Mouse (Mus musculus): ENCODE results near the gene Man2a1.
A peak's percentile ranks its signal among the peaks of the same experiment; 100 is the strongest.

Gene Man2a1

DNA sequence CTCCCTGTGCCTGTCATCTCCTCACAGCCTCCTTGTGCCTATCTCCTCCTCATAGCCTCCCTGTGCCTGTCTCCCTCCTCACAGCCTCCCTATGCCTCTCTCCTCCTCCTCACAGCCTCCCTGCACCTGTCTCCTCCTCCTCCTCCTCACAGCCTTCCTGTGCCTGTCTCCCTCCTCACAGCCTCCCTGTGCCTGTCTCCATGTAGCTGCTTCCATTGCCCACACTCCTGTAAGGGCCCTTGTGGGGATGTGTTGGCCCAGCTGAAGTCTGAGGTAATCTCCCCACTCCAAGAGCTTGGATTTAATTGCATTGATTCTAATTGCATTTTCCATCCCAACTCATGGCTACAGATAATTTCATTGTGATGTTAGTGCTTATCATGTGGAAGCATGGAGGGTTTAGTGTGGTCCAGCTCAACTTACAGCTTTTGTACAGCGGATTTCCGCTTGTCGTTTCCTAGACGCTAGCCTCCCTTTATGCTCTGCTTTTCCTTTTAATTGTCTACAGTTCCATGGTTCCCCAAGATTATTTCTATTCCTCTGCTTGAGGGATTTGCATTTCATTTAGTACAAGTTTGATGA, 103.2 kb downstream of the Man2a1 start:
- no peak for DNase-seq (ENCODE audit: low spot score)

GRCm38 (mm10) chr17:64707529-64707928, 107.0 kb downstream of the Man2a1 start:
- no peak for DNase-seq (ENCODE audit: low spot score)

DNA sequence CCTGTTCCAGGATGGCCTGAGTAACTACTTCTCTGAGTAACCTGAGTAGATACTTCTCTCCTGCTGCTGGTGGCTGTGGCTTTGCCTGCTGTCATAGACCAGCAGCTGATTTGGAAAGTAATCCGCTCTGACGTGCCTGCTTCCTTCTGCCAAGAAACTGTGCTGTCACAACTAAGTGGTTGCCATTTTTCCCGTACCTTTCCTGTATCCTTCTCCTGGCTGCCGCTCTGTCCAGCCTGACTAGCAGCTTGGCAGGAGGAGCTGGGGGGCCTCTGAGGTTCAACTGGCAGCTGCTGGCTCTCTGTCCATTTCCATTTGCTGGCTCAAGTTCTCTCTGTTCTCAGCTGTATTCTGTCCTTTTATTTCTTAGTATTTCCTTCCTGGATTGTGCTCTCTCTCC, 115.8 kb downstream of the Man2a1 start:
- DNase-seq (ENCODE audit: low spot score) = peak; percentile 84

DNA sequence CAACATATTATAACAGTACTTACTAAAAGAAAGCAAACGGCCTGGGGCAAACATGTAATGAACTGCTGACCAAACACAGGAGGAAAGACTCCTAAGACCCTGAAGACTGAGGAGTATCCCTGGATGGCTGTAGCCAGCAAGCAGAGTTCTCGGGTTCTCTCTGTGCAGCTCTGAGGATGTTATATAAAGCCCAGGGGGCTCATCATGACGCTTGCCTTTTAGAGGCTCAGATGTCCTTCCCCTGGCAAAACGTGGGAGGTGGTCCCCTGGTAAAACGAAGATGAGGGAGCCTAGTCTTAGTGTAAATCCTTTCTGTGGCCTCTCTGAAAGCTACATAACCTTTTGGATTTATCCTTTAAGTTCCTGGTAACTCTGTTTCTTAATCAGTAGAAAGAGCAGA, 119.2 kb downstream of the Man2a1 start:
- no peak for DNase-seq (ENCODE audit: low spot score)

DNA sequence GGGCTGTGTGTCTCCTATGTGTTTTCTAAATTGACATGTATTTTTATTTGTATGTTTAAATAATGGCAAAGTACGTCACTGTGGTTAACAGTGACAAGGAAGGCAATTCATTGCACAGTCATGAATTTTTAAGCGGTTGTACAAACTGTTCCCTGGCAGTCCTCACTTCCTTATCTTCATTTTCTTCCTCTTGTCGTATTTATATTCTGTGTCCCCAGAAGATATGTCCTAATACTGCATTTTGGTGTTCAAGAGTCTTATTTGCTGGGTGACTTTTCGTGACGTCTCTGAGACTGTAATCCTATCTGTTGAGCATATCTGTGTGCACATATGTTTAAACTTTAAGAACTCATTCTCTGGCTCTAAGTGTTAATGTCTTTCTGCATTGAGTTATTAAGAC, 120.6 kb downstream of the Man2a1 start:
- DNase-seq (ENCODE audit: low spot score) = no peak

DNA sequence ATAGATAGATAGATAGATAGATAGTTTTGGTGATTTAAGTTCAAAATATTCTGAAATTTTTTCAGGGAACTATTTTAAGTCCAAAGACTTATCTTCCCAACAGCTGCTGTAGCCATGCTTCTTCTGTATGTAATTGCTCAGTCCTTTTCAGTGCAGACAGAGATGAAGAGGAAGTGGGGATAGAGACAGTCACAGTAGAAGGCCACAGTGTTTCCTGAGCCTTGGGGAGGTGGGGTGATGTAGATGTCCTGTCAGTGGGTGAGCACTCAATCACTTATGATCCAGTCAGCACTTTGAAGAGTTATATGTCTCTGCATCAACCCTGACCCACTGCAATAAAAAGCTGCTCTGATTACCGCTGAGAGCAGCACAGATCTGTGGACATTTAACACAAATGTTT, 122.6 kb downstream of the Man2a1 start:
- no peak for DNase-seq (ENCODE audit: low spot score)

DNA sequence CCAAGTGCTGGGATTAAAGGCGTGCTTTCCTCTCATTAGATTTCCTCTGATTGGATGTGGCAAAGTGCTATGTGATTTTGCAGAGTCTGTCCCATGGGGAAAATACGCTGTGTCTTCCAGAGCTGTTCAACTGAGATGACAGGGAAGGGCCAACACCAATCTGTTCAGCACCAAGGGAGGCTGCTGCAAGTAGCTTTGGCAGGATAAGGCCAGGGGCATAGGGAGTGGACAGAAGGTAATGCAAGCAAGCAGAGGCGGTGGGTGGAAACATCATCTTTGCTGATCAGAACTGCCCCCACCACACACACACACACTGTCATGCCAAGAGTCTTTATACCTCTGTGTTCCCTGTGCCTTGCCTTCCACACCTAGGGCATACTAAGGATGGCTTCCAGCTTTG, 124.7 kb downstream of the Man2a1 start:
- no peak for DNase-seq (ENCODE audit: low spot score)

DNA sequence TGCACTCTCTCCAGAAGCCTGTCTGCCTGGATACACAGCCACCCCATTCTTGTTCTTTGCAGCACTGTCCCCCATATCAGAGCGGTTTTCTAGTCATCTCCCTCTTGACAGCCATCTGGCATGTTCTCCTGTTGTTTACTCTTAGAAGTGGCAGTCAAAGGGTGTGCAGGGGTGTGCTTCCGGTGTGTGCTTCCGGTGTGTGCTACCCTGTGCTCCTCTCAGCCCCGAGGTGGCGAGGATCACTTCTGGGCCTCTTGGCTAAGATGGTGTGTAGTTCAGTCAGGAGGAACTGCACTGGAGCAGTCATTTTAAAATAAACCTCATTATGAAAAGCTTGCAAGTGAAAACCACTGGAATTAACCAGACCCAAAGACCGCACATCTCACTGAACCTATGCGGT, 125.5 kb downstream of the Man2a1 start:
- DNase-seq (ENCODE audit: low spot score) = no peak

GRCm38 (mm10) chr17:64735492-64735891, 135.0 kb downstream of the Man2a1 start:
- no peak for DNase-seq (ENCODE audit: low spot score)

GRCm38 (mm10) chr17:64737918-64738317, 137.4 kb downstream of the Man2a1 start:
- DNase-seq (ENCODE audit: low spot score) = no peak

- DNase-seq (ENCODE audit: low spot score) = no peak
These were observed 138.6 kb downstream of the Man2a1 start for GRCm38 (mm10) chr17:64739129-64739528.

DNA sequence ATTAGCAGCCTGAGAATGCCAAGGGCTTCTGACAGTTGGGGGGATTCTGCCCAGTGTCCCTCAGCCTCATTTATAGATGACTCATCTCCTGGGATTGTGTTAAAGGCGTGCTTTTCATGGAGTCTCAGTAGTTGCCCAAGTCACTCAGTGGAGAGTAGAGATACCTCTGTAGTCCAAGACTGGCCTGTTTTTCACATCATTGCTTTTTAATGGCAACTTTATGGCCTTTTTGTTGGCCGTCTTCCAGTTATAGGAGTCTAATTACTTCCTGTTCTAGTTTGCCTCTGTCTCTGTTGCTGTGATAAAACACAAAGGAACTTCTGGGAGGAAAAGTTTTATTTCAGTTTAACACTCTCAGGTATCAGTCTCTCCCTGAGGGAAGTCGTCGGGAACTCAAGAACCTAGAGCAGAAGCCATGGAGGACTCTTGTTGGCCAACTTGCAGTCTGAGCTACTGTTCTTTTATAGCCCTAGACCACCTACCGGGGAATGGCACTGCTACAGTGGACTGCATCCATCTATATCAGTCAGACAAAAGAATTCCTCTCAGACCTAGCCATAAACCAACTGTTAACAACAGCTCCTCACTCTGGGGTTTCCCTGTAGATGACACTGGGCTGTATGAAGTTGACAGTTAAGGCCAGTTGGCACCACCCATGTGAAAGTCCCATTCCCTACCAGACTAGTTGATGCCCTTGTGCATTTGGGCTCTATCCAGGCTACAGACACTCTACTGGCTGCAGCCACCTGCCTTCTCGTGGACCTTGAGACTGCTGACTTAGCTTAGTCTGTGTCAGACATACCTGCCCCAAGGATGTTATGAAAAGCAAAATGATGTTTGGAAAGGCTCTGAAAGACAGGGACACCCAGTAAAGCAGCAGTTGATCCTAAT, 142.4 kb downstream of the Man2a1 start:
- DNase-seq (ENCODE audit: low spot score) = no peak

DNA sequence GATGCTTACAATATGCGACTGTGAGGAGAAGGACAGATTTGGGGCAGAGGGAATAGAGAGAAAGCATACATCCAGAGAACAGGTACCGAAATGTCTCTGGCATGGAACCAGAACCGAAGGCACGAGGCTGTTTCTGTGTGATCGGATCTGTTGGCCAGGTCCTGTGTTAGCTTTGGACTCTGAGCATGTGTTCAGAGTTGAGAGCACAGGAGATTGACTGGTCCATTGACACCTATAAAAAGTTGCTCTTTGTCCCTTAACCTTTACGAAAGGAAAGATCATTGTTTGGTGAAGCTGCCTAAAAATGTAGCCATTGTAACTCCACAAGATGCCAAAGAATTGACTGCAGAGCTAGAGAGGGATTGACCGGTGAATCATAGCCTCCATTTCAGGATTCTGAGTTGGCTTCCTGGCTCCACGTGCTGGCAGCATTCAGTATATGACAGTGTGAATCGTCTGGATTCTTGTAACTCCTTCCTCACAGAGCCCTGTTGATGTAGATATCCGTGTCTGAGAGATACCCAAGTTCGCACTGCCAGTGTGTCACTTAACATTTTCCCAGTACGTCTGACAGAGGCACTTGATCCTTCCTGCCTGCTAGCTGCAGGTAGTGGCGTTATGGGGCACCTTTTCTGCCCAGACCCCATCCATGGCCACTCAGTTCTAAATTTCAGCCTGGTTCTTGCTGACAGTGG, 143.2 kb downstream of the Man2a1 start:
- no peak for DNase-seq (ENCODE audit: low spot score)

DNA sequence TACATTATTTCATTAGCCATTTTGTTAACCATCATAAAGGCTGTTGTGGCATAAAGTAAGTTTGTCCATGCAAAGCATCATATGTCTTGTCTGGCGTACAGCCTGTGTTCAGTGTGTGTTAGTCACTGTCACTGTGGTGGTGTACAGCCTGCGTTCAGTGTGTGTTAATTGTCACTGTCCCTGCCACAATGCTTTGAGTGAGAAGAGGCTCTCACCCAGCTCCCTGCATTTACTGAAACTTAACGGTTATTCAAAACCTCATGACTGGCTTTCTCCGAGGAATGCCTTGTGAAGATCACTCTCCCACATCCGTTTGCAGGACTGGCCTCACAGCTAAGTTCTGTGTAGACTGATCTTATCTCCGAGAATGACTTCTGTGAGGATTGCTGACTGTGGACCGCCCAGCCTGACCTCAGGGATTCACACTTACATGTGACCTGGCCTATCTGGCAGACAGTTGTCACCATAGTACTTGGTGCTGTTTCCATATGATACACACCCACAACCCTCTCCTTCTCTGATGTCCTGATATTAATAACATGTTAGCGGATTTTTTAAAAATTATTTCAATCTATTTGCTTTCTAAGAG, 146.2 kb downstream of the Man2a1 start:
- no peak for DNase-seq (ENCODE audit: low spot score)

GRCm38 (mm10) chr17:64747461-64747860, 146.9 kb downstream of the Man2a1 start:
- DNase-seq (ENCODE audit: low spot score) = peak; percentile 58

DNA sequence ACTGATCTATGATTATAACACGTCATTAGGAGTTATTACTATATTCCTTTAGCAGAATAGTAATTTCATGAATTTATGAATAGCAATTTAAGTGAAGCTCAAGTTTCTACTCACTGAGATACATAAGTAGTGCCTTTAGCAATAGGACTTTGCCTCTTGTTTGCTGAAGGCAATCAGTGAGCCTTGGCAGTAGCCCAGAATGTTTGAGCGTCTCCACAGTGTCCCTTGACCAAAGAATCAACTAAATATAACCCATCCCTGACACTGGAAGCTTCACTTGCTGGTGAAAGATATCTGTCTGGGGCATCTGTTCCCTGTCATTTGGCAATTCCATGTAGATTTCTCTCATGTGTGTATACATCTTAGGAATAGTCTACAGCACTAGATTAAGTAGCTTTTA, 147.6 kb downstream of the Man2a1 start:
- DNase-seq (ENCODE audit: low spot score) = peak; percentile 60

- DNase-seq (ENCODE audit: low spot score) = no peak
These were observed 148.6 kb downstream of the Man2a1 start for GRCm38 (mm10) chr17:64749146-64749545.

- DNase-seq (ENCODE audit: low spot score) = no peak
These were observed 150.7 kb downstream of the Man2a1 start for GRCm38 (mm10) chr17:64751249-64751648.

GRCm38 (mm10) chr17:64752126-64753019, 151.8 kb downstream of the Man2a1 start:
- no peak for DNase-seq (ENCODE audit: low spot score)

GRCm38 (mm10) chr17:64753507-64753906, 153.0 kb downstream of the Man2a1 start:
- DNase-seq (ENCODE audit: low spot score) = peak; percentile 48

DNA sequence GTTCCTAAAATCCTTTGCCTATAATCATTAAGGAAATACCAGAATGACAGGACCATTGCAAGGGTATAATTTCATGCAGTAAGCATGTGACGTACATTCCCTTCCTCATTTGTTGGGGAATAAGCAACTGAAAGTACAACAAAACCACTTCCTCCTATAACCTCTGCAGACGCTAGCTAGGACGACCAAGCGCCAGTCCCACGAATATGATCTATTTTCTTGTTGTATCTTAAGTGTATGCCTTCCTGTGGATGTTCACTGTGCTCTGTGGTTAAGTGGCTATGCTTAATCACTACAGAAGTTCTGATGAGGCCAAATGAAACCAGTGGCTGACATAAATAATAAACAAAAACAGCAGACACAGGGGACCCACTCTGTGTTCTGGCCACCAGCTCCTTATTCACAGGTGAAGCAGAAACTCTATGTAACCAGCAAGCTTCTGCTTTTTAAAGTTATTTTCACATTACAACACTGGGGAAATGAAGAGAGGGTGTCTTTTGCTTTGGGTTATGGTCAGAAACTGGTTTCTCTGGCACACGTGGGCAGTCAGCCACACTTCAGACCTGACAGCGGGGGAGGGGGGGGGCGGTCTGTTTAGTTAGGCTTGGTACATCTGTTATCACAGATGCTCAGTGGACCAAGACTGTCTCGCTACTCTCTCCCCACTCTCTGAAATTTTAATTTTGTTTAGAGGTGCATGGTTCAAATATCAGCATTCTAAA, 153.8 kb downstream of the Man2a1 start:
- DNase-seq (ENCODE audit: low spot score) = no peak
